Mouse (Mus musculus): ENCODE results near the gene Rfpl4. TPM values are rescaled to one million over a fixed set of nuclear protein-coding genes. Genes with fewer than 3 reads are reported as not detected.

The Rfpl4 gene
- polyA plus RNA-seq, 1 experiment: not detected

GRCm38 (mm10) chr7:5089853-5090252, 26.9 kb downstream of the Rfpl4 start:
- H3K4me3 ChIP-seq (ENCODE audit: insufficient read depth, low read depth, low read length): no peak overlapping the region
- TF ChIP-seq CTCF (conservative IDR thresholded peaks at IDR 0.05; ENCODE audit: insufficient read depth, insufficient read length, low read depth, low read length) (no peak), POLR2A (IDR thresholded peaks at IDR 0.05; ENCODE audit: low read depth, low read length) (no peak)
- H3K4me1 ChIP-seq (ENCODE audit: control insufficient read depth, insufficient read depth, low read length): peaks cover 27% of the 10 kb centered on the region
- no peaks in the 10 kb centered on the region for H3K36me3 ChIP-seq (ENCODE audit: control insufficient read depth, insufficient read depth, low read length)
- DNase-seq: no peak
- WGBS: 90% methylated on average over 15 of the region's 15 CpGs
- no peaks in the 10 kb centered on the region for H3K27me3 ChIP-seq (replicated peaks; ENCODE audit: control insufficient read depth, insufficient read depth, low read length)
- H3K27ac ChIP-seq (ENCODE audit: insufficient read depth, low read depth, low read length): no peak overlapping the region

- Histone ChIP-seq H3K27ac (ENCODE audit: insufficient read depth, low read depth, low read length) (peak overlapping the region; percentile 55), H3K27me3 (replicated peaks; ENCODE audit: control insufficient read depth, insufficient read depth, low read length) (no peaks in the 10 kb centered on the region), H3K4me3 (ENCODE audit: insufficient read depth, low read depth, low read length) (no peak overlapping the region), H3K4me1 (ENCODE audit: control insufficient read depth, insufficient read depth, low read length) (peaks cover 27% of the 10 kb centered on the region), H3K36me3 (ENCODE audit: control insufficient read depth, insufficient read depth, low read length) (no peaks in the 10 kb centered on the region)
- TF ChIP-seq CTCF (conservative IDR thresholded peaks at IDR 0.05; ENCODE audit: insufficient read depth, insufficient read length, low read depth, low read length) (no peak), POLR2A (IDR thresholded peaks at IDR 0.05; ENCODE audit: low read depth, low read length) (no peak)
- 39% methylated on average over 4 of the region's 4 CpGs for WGBS
- DNase-seq: peak; percentile 84
Measured at GRCm38 (mm10) chr7:5087886-5088285, 28.9 kb downstream of the Rfpl4 start.

GRCm38 (mm10) chr7:5086921-5087440, 29.8 kb downstream of the Rfpl4 start:
- Histone ChIP-seq H3K4me3 (ENCODE audit: insufficient read depth, low read depth, low read length) (no peak overlapping the region), H3K36me3 (ENCODE audit: control insufficient read depth, insufficient read depth, low read length) (no peaks in the 10 kb centered on the region), H3K27ac (ENCODE audit: insufficient read depth, low read depth, low read length) (no peak overlapping the region), H3K27me3 (replicated peaks; ENCODE audit: control insufficient read depth, insufficient read depth, low read length) (no peaks in the 10 kb centered on the region), H3K4me1 (ENCODE audit: control insufficient read depth, insufficient read depth, low read length) (peaks cover 29% of the 10 kb centered on the region)
- 33% methylated on average over 5 of the region's 5 CpGs for WGBS
- TF ChIP-seq CTCF (conservative IDR thresholded peaks at IDR 0.05; ENCODE audit: insufficient read depth, insufficient read length, low read depth, low read length): no peak
- TF ChIP-seq POLR2A (IDR thresholded peaks at IDR 0.05; ENCODE audit: low read depth, low read length): no peak
- DNase-seq: peak; percentile 31

GRCm38 (mm10) chr7:5085512-5085911, 31.2 kb downstream of the Rfpl4 start:
- H3K4me3 ChIP-seq (ENCODE audit: insufficient read depth, low read depth, low read length): no peak overlapping the region
- H3K4me1 ChIP-seq (ENCODE audit: control insufficient read depth, insufficient read depth, low read length): peaks cover 29% of the 10 kb centered on the region
- WGBS: 90% methylated on average over 1 of the region's 1 CpGs
- no peak overlapping the region for H3K27ac ChIP-seq (ENCODE audit: insufficient read depth, low read depth, low read length)
- TF ChIP-seq CTCF (conservative IDR thresholded peaks at IDR 0.05; ENCODE audit: insufficient read depth, insufficient read length, low read depth, low read length) (no peak), POLR2A (IDR thresholded peaks at IDR 0.05; ENCODE audit: low read depth, low read length) (no peak)
- DNase-seq: no peak
- no peaks in the 10 kb centered on the region for H3K27me3 ChIP-seq (replicated peaks; ENCODE audit: control insufficient read depth, insufficient read depth, low read length)
- H3K36me3 ChIP-seq (ENCODE audit: control insufficient read depth, insufficient read depth, low read length): no peaks in the 10 kb centered on the region

- TF ChIP-seq CTCF (conservative IDR thresholded peaks at IDR 0.05; ENCODE audit: insufficient read depth, insufficient read length, low read depth, low read length) (no peak), POLR2A (IDR thresholded peaks at IDR 0.05; ENCODE audit: low read depth, low read length) (no peak)
- H3K36me3 ChIP-seq (ENCODE audit: control insufficient read depth, insufficient read depth, low read length): no peaks in the 10 kb centered on the region
- no peak overlapping the region for H3K4me3 ChIP-seq (ENCODE audit: insufficient read depth, low read depth, low read length)
- H3K27ac ChIP-seq (ENCODE audit: insufficient read depth, low read depth, low read length): no peak overlapping the region
- peaks cover 25% of the 10 kb centered on the region for H3K4me1 ChIP-seq (ENCODE audit: control insufficient read depth, insufficient read depth, low read length)
- H3K27me3 ChIP-seq (replicated peaks; ENCODE audit: control insufficient read depth, insufficient read depth, low read length): no peaks in the 10 kb centered on the region
- DNase-seq: peak; percentile 86
- 56% methylated on average over 18 of the region's 18 CpGs for WGBS
Measured at GRCm38 (mm10) chr7:5083325-5084105, 33.2 kb downstream of the Rfpl4 start.

GRCm38 (mm10) chr7:5081939-5082338, 34.8 kb downstream of the Rfpl4 start:
- no peak overlapping the region for H3K4me3 ChIP-seq (ENCODE audit: insufficient read depth, low read depth, low read length)
- 77% methylated on average over 2 of the region's 2 CpGs for WGBS

GRCm38 (mm10) chr7:5081241-5081640, 35.5 kb downstream of the Rfpl4 start:
- peaks cover 13% of the 10 kb centered on the region; the same call in 1 of the 2 replicates for H3K4me1 ChIP-seq (ENCODE audit: control insufficient read depth, insufficient read depth, low read length)
- no peak overlapping the region for H3K27ac ChIP-seq (ENCODE audit: insufficient read depth, low read depth, low read length)
- TF ChIP-seq POLR2A (IDR thresholded peaks at IDR 0.05; ENCODE audit: low read depth, low read length) (no peak), CTCF (conservative IDR thresholded peaks at IDR 0.05; ENCODE audit: insufficient read depth, insufficient read length, low read depth, low read length) (no peak)
- WGBS: 33% methylated on average over 6 of the region's 6 CpGs
- H3K27me3 ChIP-seq (replicated peaks; ENCODE audit: control insufficient read depth, insufficient read depth, low read length): no peaks in the 10 kb centered on the region
- H3K4me3 ChIP-seq (ENCODE audit: insufficient read depth, low read depth, low read length): peak overlapping the region; percentile 23; the same call in 1 of the 2 replicates
- DNase-seq: no peak
- 0 out of 2 replicates have a peak, but pooled peaks cover 3% of the 10 kb centered on the region for H3K36me3 ChIP-seq (ENCODE audit: control insufficient read depth, insufficient read depth, low read length)

More at GRCm38 (mm10) chr7:5081939-5082338, 34.8 kb downstream of the Rfpl4 start:
- H3K4me1 ChIP-seq (ENCODE audit: control insufficient read depth, insufficient read depth, low read length): peaks cover 13% of the 10 kb centered on the region; the same call in 1 of the 2 replicates
- no peak overlapping the region for H3K27ac ChIP-seq (ENCODE audit: insufficient read depth, low read depth, low read length)
- no peak for TF ChIP-seq POLR2A (IDR thresholded peaks at IDR 0.05; ENCODE audit: low read depth, low read length)
- no peak for TF ChIP-seq CTCF (conservative IDR thresholded peaks at IDR 0.05; ENCODE audit: insufficient read depth, insufficient read length, low read depth, low read length)
- no peak for DNase-seq
- no peaks in the 10 kb centered on the region for H3K27me3 ChIP-seq (replicated peaks; ENCODE audit: control insufficient read depth, insufficient read depth, low read length)
- H3K36me3 ChIP-seq (ENCODE audit: control insufficient read depth, insufficient read depth, low read length): 0 out of 2 replicates have a peak, but pooled peaks cover 1% of the 10 kb centered on the region

Data from kidney, adult 2 months (tissue).